Mouse (Mus musculus): ENCODE measurements around the gene Nfkbil1. TPM values are rescaled to one million over a fixed set of nuclear protein-coding genes. Genes with fewer than 3 reads are reported as not detected.

Gene Nfkbil1
- total and polyA plus RNA-seq, 3 experiments, result 15.2 to 25.9 (median 22.0) TPM

GRCm38 (mm10) chr17:35204494-35205379, 30.9 kb downstream of the Nfkbil1 start, which contains the start of gene Lta:
Gene Lta (minus strand): TSS chr17:35205351.
- in situ Hi-C loops (cut with MboI; ENCODE audit: low pct_ligation_motif_present, low pct_unique_long_range_greater_than_20kb, low sequenced_read_pairs) (no loop called here), dilution Hi-C loops (cut with MboI; ENCODE audit: extremely low pct_ligation_motif_present, extremely low pct_unique_long_range_greater_than_20kb, low sequenced_read_pairs) (no loop called here)
- no peaks in the 10 kb centered on the region for H3K27me3 ChIP-seq (replicated peaks)
- no peak for TF ChIP-seq RCOR1 (conservative IDR thresholded peaks at IDR 0.05; ENCODE audit: low read depth, low read length)
- TF ChIP-seq UBTF (IDR thresholded peaks at IDR 0.05; ENCODE audit: low read depth, low read length), result no peak; the same call in 1 of the 2 replicates
- no peak for TF ChIP-seq ZC3H11A (IDR thresholded peaks at IDR 0.05; ENCODE audit: low read depth, low read length)
- peak; percentile 29; the same call in 1 of the 2 replicates for TF ChIP-seq SIN3A (IDR thresholded peaks at IDR 0.05; ENCODE audit: low read length)
- no peak for TF ChIP-seq CTCF (conservative IDR thresholded peaks at IDR 0.05 in 1 of 2, IDR thresholded peaks at IDR 0.05 in 1 of 2; ENCODE audit: low read depth in 2 of 2, low read length in 2 of 2)
- 0 out of 2 replicates have a peak, but pooled peaks have one; percentile 25 for TF ChIP-seq MEF2A (IDR thresholded peaks at IDR 0.05; ENCODE audit: borderline replicate concordance, low read depth, low read length)
- TF ChIP-seq MAX (IDR thresholded peaks at IDR 0.05; ENCODE audit: low read length), result 0 out of 2 replicates have a peak, but pooled peaks have one; percentile 17
- TF ChIP-seq MAFK (IDR thresholded peaks at IDR 0.05; ENCODE audit: insufficient replicate concordance, low read length), result no peak
- peak; percentile 58; the same call in 1 of the 2 replicates for TF ChIP-seq ELF1 (IDR thresholded peaks at IDR 0.05; ENCODE audit: low read depth, low read length)
- TF ChIP-seq PAX5 (IDR thresholded peaks at IDR 0.05; ENCODE audit: low read length), result no peak
- no peak for TF ChIP-seq MYC (IDR thresholded peaks at IDR 0.05; ENCODE audit: low read depth, low read length)
- TF ChIP-seq TCF12 (IDR thresholded peaks at IDR 0.05; ENCODE audit: low read depth, low read length), result no peak
- no peak for TF ChIP-seq BHLHE40 (IDR thresholded peaks at IDR 0.05; ENCODE audit: low read depth, low read length)
- peak; percentile 34; the same call in 1 of the 2 replicates for TF ChIP-seq CHD2 (IDR thresholded peaks at IDR 0.05; ENCODE audit: low read length)
- TF ChIP-seq CHD1 (IDR thresholded peaks at IDR 0.05; ENCODE audit: low read depth, low read length), result no peak
- TF ChIP-seq POLR2AphosphoS2 (IDR thresholded peaks at IDR 0.05; ENCODE audit: low read depth, low read length), result no peak
- TF ChIP-seq KAT2A (IDR thresholded peaks at IDR 0.05; ENCODE audit: insufficient replicate concordance, low read length), result no peak
- no peak; the same call in 1 of the 2 replicates for TF ChIP-seq JUND (conservative IDR thresholded peaks at IDR 0.05; ENCODE audit: low read depth, low read length)
- peak; percentile 38; the same call in 1 of the 2 replicates for TF ChIP-seq ETS1 (conservative IDR thresholded peaks at IDR 0.05; ENCODE audit: low read depth, low read length)
- TF ChIP-seq JUN (IDR thresholded peaks at IDR 0.05; ENCODE audit: insufficient read depth, low read depth, low read length), result no peak
- no peak; the same call in 1 of the 2 replicates for TF ChIP-seq POLR2A (IDR thresholded peaks at IDR 0.05; ENCODE audit: low read depth, low read length)
- TF ChIP-seq E2F4 (IDR thresholded peaks at IDR 0.05; ENCODE audit: insufficient replicate concordance, low read depth, low read length), result no peak
- TF ChIP-seq GABPA (IDR thresholded peaks at IDR 0.05; ENCODE audit: insufficient replicate concordance, low read depth, low read length), result no peak
- no peak for TF ChIP-seq USF2 (conservative IDR thresholded peaks at IDR 0.05; ENCODE audit: low read depth, low read length)
- TF ChIP-seq USF1 (IDR thresholded peaks at IDR 0.05; ENCODE audit: low read depth, low read length), result no peak
- TF ChIP-seq MAZ (IDR thresholded peaks at IDR 0.05; ENCODE audit: low read depth, low read length), result no peak
- peak; percentile 18; the same call in 1 of the 2 replicates for TF ChIP-seq ZMIZ1 (IDR thresholded peaks at IDR 0.05; ENCODE audit: low read depth, low read length)
- no peak for TF ChIP-seq MXI1 (IDR thresholded peaks at IDR 0.05; ENCODE audit: low read depth, low read length)
- no peak; the same call in 1 of the 2 replicates for TF ChIP-seq NELFE (IDR thresholded peaks at IDR 0.05; ENCODE audit: low read depth, low read length)
- TF ChIP-seq IRF4 (IDR thresholded peaks at IDR 0.05; ENCODE audit: low read depth, low read length), result no peak
- no peak; the same call in 1 of the 2 replicates for TF ChIP-seq HCFC1 (IDR thresholded peaks at IDR 0.05; ENCODE audit: low read depth, low read length)
- no peak for TF ChIP-seq SMC3 (IDR thresholded peaks at IDR 0.05; ENCODE audit: low read depth, low read length)
- TF ChIP-seq ZKSCAN1 (IDR thresholded peaks at IDR 0.05; ENCODE audit: borderline replicate concordance, low read depth, low read length), result no peak
- TF ChIP-seq NRF1 (IDR thresholded peaks at IDR 0.05; ENCODE audit: low read depth, low read length), result no peak
- TF ChIP-seq RAD21 (IDR thresholded peaks at IDR 0.05; ENCODE audit: low read depth, low read length), result no peak
- TF ChIP-seq TBP (conservative IDR thresholded peaks at IDR 0.05; ENCODE audit: low read depth, low read length), result no peak
- TF ChIP-seq EP300 (IDR thresholded peaks at IDR 0.05; ENCODE audit: low read length), result no peak; the same call in 1 of the 2 replicates
- TF ChIP-seq ZNF384 (IDR thresholded peaks at IDR 0.05; ENCODE audit: low read depth, low read length), result no peak
- peak within 1 kb of the TSS; percentile 18 to 51 (median 38) for H3K4me3 ChIP-seq (replicated peaks in 1 of 3; ENCODE audit: low read depth in 2 of 3, low read length in 2 of 3, poor library complexity in 1 of 3)
- H3K9ac ChIP-seq (ENCODE audit: insufficient read depth, low read depth), result peak within 1 kb of the TSS; percentile 1; the same call in 1 of the 2 replicates
- H3K79me2 ChIP-seq (replicated peaks; ENCODE audit: control insufficient read depth, extremely low read depth, insufficient read depth, poor library complexity, severe bottlenecking), result peaks cover 18% of the 10 kb centered on the region
- H3K27ac ChIP-seq (ENCODE audit: insufficient read depth, low read depth), result peak within 1 kb of the TSS; percentile 16; the same call in 1 of the 2 replicates
- H3K36me3 ChIP-seq (replicated peaks in 1 of 2; ENCODE audit: control insufficient read depth in 1 of 2, insufficient read depth in 1 of 2, low read length in 1 of 2), result peaks cover 3 to 7% of the 10 kb centered on the region in 2 experiments
- DNase-seq (ENCODE audit: extremely low read depth), result peak; percentile 69
- no peaks in the 10 kb centered on the region for H3K9me3 ChIP-seq (replicated peaks; ENCODE audit: low read length)
- peaks cover 21 to 72% of the 10 kb centered on the region in 2 experiments for H3K4me1 ChIP-seq (ENCODE audit: control insufficient read depth in 1 of 2, insufficient read depth in 2 of 2)
- H3K4me2 ChIP-seq (ENCODE audit: insufficient read depth, low read depth, poor library complexity, severe bottlenecking), result peak within 1 kb of the TSS; percentile 23
